ENCODE assay signal across 8 mouse cellular contexts in the genomic region with DNA sequence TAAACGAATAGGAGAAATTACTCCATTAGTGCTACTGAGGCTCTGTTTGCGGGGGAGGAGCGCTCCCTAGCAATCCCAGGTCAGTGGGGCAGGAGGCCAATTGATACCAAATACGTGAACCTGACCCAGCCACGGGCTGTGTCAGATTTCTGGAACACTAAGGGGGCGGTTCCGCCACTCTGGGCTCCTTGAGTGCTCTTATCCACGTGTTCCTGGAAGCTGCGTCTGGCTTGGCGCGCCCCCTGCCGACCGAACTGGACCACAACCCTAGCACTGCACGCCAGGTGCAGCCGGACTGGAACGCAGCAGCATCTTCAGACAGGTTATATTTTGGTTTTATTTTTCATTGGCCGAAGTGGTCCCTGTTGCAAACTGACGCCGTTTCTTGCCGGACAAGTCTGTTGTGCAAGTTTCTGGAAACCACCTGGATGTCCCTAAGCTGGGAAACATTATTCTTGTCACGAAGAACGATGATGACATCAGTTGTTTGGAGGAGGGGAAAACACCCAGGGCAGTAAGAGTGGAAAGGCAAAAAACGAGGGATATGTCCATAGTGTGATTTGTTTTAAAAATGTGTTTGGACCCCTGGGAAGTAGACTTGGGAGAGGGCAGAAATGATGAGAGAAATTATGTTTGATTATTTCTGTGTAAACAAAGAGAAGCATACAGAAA. TPM values are rescaled to one million over a fixed set of nuclear protein-coding genes. Genes with fewer than 3 reads are reported as not detected.
DNase-seq lines count a peak whose midpoint lies in the region; ATAC-seq lines count a peak whose summit lies in the region.

No protein-coding gene starts in this region.

- no peak overlapping the region for H3K4me3 ChIP-seq in intestine, embryonic 14.5 days (ENCODE audit: low read depth, low read length)

- no peaks in the 10 kb centered on the region for H3K9me3 ChIP-seq in intestine, embryonic 14.5 days (ENCODE audit: control insufficient read depth, low read length)

- no peak overlapping the region for H3K27ac ChIP-seq in intestine, embryonic 14.5 days (ENCODE audit: low read depth)

- H3K4me2 ChIP-seq in intestine, embryonic 14.5 days (ENCODE audit: low read length) = peak overlapping the region; percentile 39

- no peaks in the 10 kb centered on the region for H3K27me3 ChIP-seq in intestine, embryonic 14.5 days (replicated peaks; ENCODE audit: control insufficient read depth, insufficient read depth, low read length)

- H3K9ac ChIP-seq in intestine, embryonic 14.5 days (ENCODE audit: low read length) = no peak overlapping the region

- H3K36me3 ChIP-seq in intestine, embryonic 14.5 days (ENCODE audit: control insufficient read depth, insufficient read depth, low read length) = no peaks in the 10 kb centered on the region

- H3K4me1 ChIP-seq in intestine, embryonic 14.5 days (replicated peaks; ENCODE audit: control insufficient read depth, insufficient read depth, low read length) = no peaks in the 10 kb centered on the region

- WGBS in intestine, embryonic 14.5 days = 10% methylated on average over 23 of the region's 23 CpGs

- DNase-seq in adrenal gland, adult 18-20 months (ENCODE audit: low spot score in 2 of 2) = peak; percentile 74 to 80
- peak; percentile 87 for DNase-seq in embryo, embryonic 10.5 days (ENCODE audit: low spot score)
- DNase-seq in gastrocnemius, postnatal 25 days = peak; percentile 71
- peak; percentile 92 for DNase-seq in intestine, embryonic 14.5 days (ENCODE audit: low spot score)
- peak; percentile 88 for DNase-seq in left cerebral cortex, postnatal 14 days (ENCODE audit: low spot score in 2 of 2)
- DNase-seq in mesoderm, embryonic 11.5 days (ENCODE audit: low read depth, low spot score) = peak; percentile 80
- DNase-seq in right cerebral cortex, postnatal 25 days = peak; percentile 83
- DNase-seq in urinary bladder, postnatal 36 days (ENCODE audit: low spot score in 2 of 2) = peak; percentile 63 to 79

- intact Hi-C loops in left cerebral cortex, postnatal 14 days (cut with DNase I) = loop anchor here (10.0 kb wide), 1 partner anchor 1360 kb away; no protein-coding TSS in a partner anchor

- peak; percentile 81 for ATAC-seq in intestine, embryonic 14.5 days (replicated peaks; ENCODE audit: low FRiP score, low TSS enrichment, low read depth)

RNA-seq across cellular contexts. Expression of a gene that starts 1.6 kb away (rescaled TPM):
- 1 to 10 TPM; 1.9 to 2.0 TPM for total RNA-seq in adrenal gland, adult 18-20 months (2021)
- total RNA-seq in gastrocnemius, postnatal 25 days (2021) = under 1 TPM; 0.13 to 0.72 TPM
- 0.46 and 0.70 TPM in 2 replicates for polyA plus RNA-seq in intestine, embryonic 14.5 days (2014; fragmentation: Nextera tagmentation; extraction: Ambion mirVana)
- total RNA-seq in left cerebral cortex, postnatal 14 days (2021) = 1 to 10 TPM; 2.4 to 3.7 TPM
